Mouse (Mus musculus) hindlimb bud, embryonic 11.5 days (tissue): ENCODE measurements around the gene Klhdc7b.
"Not testable (repeated sequence)": the region's sequence is repeated elsewhere in the genome, so short reads cannot be mapped to it uniquely, and the experiment has no call there.

Source experiments
- DNase-seq: peaks from one replicate; pipeline ENCODE4 v3.0.0-alpha.2; 2012; ENCODE audit warnings: low read depth, low spot score; ENCODE audit errors: extremely low spot score

Klhdc7b gene

GRCm38 (mm10) chr15:89426716-89427115 is 42.0 kb downstream of the Klhdc7b start:
- no peak for DNase-seq

DNA sequence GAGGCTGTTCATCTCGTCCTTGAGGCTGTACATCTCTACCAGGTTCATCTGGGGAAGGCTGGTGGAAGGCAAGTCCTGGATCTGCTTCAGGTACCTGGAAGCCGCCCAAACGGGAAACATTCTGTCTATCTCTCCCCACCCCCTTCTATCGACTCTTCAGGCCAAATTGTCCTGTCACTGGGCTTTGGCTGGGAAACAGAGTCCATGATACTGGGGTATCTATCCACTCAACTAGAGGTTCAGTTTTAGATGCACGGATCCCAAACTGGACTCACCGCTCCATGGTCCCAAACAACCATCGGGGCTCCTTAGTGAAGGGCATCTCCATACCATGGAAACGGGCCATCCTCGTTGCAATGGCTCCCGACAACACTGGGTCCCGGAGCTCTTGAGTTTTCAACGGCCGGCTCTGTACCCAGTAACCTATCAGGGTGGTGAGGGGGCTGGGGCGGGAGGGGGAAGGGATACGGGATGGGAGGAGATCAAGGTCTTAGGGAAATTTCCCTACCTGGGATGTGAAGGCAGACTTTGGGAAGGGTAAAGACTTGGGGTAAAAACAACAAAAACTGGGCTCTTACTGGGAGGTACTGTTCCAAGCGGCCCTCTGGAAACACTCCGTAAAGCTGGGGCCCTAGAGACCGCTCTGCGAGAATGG is 43.5 kb downstream of the Klhdc7b start:
- no peak for DNase-seq

DNA sequence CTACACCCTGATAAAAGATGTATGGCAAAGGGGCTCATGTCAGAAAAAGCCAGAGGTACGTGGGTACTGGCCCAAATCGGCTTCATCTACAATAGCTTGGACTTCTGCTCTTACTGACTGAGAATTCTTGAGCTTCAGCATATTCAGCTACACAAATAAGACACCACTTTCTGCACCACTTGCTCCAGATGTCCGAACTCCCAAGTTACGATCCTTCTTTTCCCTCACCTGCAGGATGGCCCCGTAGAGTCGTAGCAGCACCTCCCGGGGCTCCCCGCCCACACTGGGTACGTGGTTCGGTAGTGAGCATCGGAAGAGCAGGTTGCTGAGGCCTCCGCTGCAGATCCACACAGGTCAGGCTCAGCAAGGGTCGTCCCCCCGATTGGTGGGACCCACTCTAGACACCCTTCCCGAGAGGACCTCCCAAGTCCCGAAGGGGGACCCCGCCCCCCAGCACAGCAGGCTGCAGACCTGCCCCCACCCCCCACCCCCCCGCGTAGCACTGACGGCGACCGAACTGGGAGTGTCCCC is 44.2 kb downstream of the Klhdc7b start:
- no peak for DNase-seq

GRCm38 (mm10) chr15:89429352-89430221 is 44.9 kb downstream of the Klhdc7b start, which contains the start of the genes C730034F03Rik, Gm44502 and Chkb:
Gene C730034F03Rik (plus strand): TSS chr15:89429589.
Gene Gm44502 (minus strand): TSS chr15:89429696.
Gene Chkb (minus strand): TSS chr15:89429908.
- DNase-seq = peak; percentile 86

DNA sequence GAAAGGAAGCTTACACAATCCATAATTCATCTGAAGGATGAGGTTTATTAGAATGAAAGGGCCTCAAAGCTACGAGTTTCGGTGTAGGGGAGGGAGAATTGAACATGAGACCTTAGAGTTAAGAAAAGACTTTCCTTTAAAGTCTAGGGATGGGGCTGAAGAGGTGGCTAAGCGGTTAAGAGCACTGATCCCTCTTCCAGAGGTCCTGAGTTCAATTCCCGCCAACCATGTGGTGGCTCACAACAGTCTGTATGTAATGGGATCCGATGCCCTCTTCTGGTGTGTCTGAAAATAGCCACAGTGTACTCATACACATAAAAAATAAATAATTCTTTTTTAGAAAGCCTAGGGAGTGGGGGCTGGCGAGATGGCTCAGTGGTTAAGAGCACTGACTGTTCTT is 45.6 kb downstream of the Klhdc7b start:
- DNase-seq = no peak

DNA sequence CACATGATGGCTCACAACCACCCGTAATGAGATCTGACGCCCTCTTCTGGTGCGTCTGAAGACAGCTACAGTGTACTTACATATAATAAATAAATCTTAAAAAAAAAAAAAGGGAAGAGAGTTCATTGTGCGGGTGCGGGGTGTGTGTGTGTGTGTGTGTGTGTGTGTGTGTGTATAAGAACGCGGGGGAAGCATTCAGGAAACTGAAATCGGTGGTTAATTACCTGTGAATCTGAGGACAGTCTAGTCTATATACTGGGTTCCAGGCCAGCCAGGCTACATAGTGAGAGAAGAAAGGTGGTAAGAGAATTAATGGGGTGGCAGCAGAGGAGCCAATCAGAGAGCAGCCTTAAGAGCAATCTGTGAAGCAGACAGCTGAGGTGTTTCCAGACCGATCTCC is 46.1 kb downstream of the Klhdc7b start:
- not testable (repeated sequence) for DNase-seq

DNA sequence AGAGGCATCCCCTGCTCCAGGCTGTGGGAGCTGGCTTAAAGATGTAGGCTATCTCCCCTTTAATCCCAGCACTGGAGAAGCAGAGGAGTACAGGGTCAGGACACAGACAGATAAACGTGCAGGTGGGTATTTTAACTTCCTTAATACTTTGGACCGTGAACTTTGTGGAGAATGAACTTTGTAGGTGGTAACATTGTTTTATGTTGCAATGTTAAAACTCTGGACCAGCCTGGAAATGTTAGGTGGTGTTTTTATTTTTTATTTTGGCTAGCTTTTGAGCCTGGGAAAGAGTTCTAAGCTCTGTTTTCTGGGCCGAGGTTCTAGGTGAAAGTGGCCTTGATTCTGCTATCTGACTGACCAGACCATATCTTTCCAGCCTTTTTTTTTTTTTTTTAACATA is 46.6 kb downstream of the Klhdc7b start:
- no peak for DNase-seq

GRCm38 (mm10) chr15:89431806-89432205 is 47.1 kb downstream of the Klhdc7b start:
- DNase-seq = no peak

- DNase-seq = no peak
Observed at GRCm38 (mm10) chr15:89432946-89433345, 48.2 kb downstream of the Klhdc7b start.

- DNase-seq = no peak
Observed at GRCm38 (mm10) chr15:89434136-89434535, 49.4 kb downstream of the Klhdc7b start.

GRCm38 (mm10) chr15:89435878-89436277 is 51.2 kb downstream of the Klhdc7b start:
- DNase-seq = no peak
